Mouse (Mus musculus) layer of hippocampus, postnatal 25 days (tissue): ENCODE measurements around the gene Adcy9. TPM values are rescaled to one million over a fixed set of nuclear protein-coding genes. Genes with fewer than 3 reads are reported as not detected.
"Not testable (repeated sequence)": the region's sequence is repeated elsewhere in the genome, so short reads cannot be mapped to it uniquely, and the experiment has no call there.

ENCODE experiments used
- DNase-seq, 2 experiments: peaks; one replicate each; pipeline ENCODE4 v3.0.0; 2022; ENCODE audit warnings: mixed read lengths in 2 of 2, low spot score in 1 of 2; ENCODE audit errors: extremely low spot score in 1 of 2
- total RNA-seq, 2 experiments: library from RNA; stranded (reverse); gene quantifications; 2 replicates each; pipeline ENCODE4 v1.2.3; 2021

Adcy9 gene
- total RNA-seq, 2 experiments from 2014 or later: 92.5 to 98.5 TPM

GRCm38 (mm10) chr16:4280949-4281348, 139.3 kb downstream of the Adcy9 start:
- DNase-seq: no peak

- no peak for DNase-seq
Measured at GRCm38 (mm10) chr16:4279601-4280000, 140.7 kb downstream of the Adcy9 start.

DNA sequence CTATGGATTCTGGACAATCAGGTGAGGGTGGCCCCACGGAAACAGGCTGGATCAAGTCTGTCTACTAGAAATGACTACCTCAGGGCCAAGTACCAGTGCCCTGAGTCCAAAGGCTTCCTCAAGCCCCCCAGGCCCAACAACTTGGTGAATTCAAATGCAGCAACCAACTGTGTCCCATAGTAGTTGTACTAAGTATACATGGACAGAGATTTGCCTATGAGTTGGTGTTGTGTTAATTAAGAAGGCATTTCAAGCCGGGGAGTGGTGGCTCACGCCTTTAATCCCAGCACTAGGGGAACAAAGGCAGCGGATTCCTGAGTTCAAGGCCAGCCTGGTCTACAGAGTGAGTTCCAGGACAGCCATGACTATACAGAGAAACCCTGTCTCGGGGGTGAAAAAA, 143.7 kb downstream of the Adcy9 start:
- DNase-seq: no peak

- DNase-seq: no peak
Measured at GRCm38 (mm10) chr16:4276151-4276550, 144.1 kb downstream of the Adcy9 start.

- DNase-seq: peak in 1 of 2 experiments; percentile 70
Measured at GRCm38 (mm10) chr16:4273702-4274476, 146.4 kb downstream of the Adcy9 start.

DNA sequence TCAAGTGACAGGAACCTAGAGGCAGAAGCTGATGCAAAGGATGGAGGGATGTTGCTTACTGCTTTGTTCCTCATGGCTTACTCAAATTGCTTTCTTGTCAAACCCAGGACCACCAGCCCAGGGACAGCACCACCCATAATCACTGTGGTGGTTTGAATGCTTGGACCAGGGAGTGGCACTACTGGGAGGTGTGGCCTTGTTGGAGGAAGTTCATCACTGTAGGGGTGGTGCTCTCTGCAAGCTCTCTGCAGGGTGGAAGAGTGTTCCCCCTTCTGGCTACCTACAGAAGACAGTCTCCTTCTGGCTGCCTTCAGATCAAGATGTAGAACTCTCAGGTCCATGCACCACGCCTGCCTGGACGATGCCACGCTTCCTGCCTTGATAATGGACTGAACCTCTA, 148.0 kb downstream of the Adcy9 start:
- no peak for DNase-seq

DNA sequence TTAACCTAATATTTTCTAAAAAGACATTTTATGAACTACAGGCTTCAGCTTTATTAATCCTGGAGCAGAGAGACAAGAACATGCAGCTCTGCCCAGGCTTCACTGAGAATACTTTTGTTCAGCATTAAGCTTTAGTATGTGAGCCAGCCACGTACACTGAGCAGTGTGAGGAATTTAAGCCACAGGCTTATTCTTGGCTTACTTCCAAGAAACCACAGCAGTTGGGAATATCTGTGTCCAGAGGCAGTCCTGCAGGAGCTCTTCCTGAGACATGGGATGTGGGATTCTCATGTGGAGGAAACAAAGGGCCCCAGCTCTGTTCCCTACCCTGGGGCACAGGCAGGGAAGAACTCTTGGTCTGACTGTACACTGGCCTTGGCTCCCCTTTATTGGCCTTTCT, 149.4 kb downstream of the Adcy9 start:
- DNase-seq: no peak

DNA sequence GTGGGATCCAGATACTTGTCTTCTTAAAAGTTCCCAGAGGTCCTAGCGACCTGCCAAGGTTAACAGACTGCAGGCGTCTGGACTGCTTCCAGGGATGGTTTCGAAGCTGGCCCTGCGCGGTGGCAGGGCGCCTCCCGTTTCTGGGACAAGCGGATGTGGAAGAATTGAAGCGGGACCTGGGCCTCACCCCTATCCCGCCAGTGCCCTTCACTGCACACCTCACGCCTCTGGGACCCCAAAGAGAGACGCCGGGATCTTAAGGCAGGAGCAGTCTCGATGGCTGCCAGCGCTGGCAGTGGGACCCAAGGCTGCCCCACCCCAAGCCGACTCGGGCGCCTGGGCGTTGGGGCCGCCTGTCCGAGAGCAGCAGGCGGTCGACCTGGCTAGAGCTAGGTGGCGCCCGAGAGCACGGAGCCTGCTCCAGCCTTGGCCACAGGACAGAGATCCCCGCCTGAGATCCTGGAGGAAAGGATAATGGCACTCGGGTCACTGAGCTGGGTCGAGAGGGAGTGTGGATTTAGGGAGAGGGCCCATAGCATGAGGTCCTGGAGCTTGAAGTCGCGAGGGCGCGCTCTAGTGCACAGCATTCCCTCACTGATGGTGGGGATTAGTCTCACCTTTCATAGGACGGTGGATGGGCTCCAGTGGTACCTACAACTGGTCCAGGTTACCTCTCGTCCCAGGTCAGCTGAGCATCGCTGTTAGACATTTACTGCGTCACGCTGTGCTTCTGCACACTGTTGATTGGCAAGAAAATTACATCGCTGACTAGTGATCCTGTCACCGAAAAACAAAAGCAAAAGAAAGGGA, 152.2 kb downstream of the Adcy9 start:
- peak; percentile 63 to 79 for DNase-seq

GRCm38 (mm10) chr16:4267453-4267852, 152.8 kb downstream of the Adcy9 start:
- DNase-seq: no peak

GRCm38 (mm10) chr16:4265351-4265750, 154.9 kb downstream of the Adcy9 start:
- no peak for DNase-seq

DNA sequence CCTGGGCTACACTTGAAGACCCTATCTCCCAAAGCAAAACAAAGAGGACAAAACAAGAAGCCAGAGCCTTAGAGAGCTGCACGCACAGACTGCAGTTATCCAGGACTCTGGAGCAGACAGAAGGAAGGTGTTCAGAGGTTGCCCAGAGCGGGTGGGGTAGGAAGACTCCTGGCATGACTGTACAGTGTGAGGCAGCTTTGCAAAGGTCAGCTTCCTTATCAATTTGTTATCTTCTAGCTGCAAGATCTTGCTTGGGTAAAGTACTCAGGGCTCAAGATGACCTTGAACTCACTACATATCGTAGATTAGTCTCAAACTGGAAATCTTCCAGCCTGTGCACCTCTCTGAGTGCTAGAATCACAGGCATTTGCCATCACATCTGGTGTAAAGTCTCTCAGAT, 156.8 kb downstream of the Adcy9 start:
- DNase-seq: no peak

DNA sequence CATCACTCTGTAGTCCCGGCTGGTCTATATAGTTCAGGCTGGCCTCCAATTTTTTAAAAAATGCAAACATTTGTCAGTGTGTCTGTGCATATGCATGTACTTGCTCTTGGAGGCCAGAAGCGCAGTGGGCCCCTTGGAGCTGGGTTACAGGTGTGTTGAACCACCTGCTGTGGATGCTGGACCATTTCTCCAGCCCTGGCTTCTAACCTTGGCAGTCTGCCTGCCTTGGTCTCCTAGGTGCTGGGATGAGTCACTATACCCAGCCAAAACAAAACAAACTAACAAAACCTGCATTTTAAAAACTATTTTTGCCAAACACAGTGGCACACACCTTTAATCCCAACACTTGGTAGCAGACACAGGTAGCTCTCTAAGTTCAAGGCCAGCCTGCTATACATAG, 162.8 kb downstream of the Adcy9 start:
- DNase-seq: no peak

- DNase-seq: no peak
Measured at GRCm38 (mm10) chr16:4248791-4249190, 171.5 kb downstream of the Adcy9 start.

GRCm38 (mm10) chr16:4245241-4245640, 175.1 kb downstream of the Adcy9 start:
- not testable (repeated sequence) for DNase-seq

Other genes starting within 250 kb of the Adcy9 start
- 10 to 100 TPM; 75.3 to 89.6 TPM for gene Crebbp, start 206.5 kb downstream of the Adcy9 start, total RNA-seq
- 10 to 100 TPM; 13.9 to 16.7 TPM for gene Srl, start 121.3 kb upstream of the Adcy9 start, total RNA-seq
- 1 to 10 TPM; 4.4 to 5.0 TPM for gene Tfap4, start 139.4 kb upstream of the Adcy9 start, total RNA-seq
- 10 to 100 TPM; 15.4 to 16.2 TPM for gene Glis2, start 174.2 kb upstream of the Adcy9 start, total RNA-seq
- gene Pam16, start 204.5 kb upstream of the Adcy9 start, total RNA-seq: 10 to 100 TPM; 76.3 to 82.6 TPM
- 1 to 10 TPM; 6.0 TPM for gene Vasn, start 219.4 kb upstream of the Adcy9 start, total RNA-seq
- gene Dnaja3, start 219.5 kb upstream of the Adcy9 start, total RNA-seq: 10 to 100 TPM; 62.5 to 71.8 TPM